Mouse (Mus musculus): ENCODE data around the gene Fam129b.

- peak; percentile 77 to 80 for TF ChIP-seq CTCF (conservative IDR thresholded peaks at IDR 0.05 in 1 of 2, IDR thresholded peaks at IDR 0.05 in 1 of 2; ENCODE audit: low read depth in 2 of 2, low read length in 2 of 2)
- TF ChIP-seq EP300 (IDR thresholded peaks at IDR 0.05; ENCODE audit: low read length): no peak
- no peak for TF ChIP-seq POLR2A (IDR thresholded peaks at IDR 0.05; ENCODE audit: low read depth, low read length)
- no peak for TF ChIP-seq UBTF (IDR thresholded peaks at IDR 0.05; ENCODE audit: low read depth, low read length)
- TF ChIP-seq ETS1 (conservative IDR thresholded peaks at IDR 0.05; ENCODE audit: low read depth, low read length): no peak
- no peak for TF ChIP-seq ZC3H11A (IDR thresholded peaks at IDR 0.05; ENCODE audit: low read depth, low read length)
- no peak for TF ChIP-seq SIN3A (IDR thresholded peaks at IDR 0.05; ENCODE audit: low read length)
- TF ChIP-seq MEF2A (IDR thresholded peaks at IDR 0.05; ENCODE audit: borderline replicate concordance, low read depth, low read length): no peak
- no peak for TF ChIP-seq RCOR1 (conservative IDR thresholded peaks at IDR 0.05; ENCODE audit: low read depth, low read length)
- no peak for TF ChIP-seq MAX (IDR thresholded peaks at IDR 0.05; ENCODE audit: low read length)
- no peak for TF ChIP-seq USF1 (IDR thresholded peaks at IDR 0.05; ENCODE audit: low read depth, low read length)
- TF ChIP-seq ZMIZ1 (IDR thresholded peaks at IDR 0.05; ENCODE audit: low read depth, low read length): no peak
These were observed 16.8 kb upstream of the Fam129b start for GRCm38 (mm10) chr2:32859010-32859621.
